Mouse (Mus musculus): Measurements from ENCODE around the gene Ptov1. TPM values are rescaled to one million over a fixed set of nuclear protein-coding genes. Genes with fewer than 3 reads are reported as not detected.

The Ptov1 gene
- 48.6 and 56.2 TPM in 2 replicates for polyA plus RNA-seq (2012; rRNA removed)

GRCm38 (mm10) chr7:44869697-44870528 lies at the start of gene Ptov1:
Gene Ptov1 (minus strand): TSS chr7:44869788.

DNA sequence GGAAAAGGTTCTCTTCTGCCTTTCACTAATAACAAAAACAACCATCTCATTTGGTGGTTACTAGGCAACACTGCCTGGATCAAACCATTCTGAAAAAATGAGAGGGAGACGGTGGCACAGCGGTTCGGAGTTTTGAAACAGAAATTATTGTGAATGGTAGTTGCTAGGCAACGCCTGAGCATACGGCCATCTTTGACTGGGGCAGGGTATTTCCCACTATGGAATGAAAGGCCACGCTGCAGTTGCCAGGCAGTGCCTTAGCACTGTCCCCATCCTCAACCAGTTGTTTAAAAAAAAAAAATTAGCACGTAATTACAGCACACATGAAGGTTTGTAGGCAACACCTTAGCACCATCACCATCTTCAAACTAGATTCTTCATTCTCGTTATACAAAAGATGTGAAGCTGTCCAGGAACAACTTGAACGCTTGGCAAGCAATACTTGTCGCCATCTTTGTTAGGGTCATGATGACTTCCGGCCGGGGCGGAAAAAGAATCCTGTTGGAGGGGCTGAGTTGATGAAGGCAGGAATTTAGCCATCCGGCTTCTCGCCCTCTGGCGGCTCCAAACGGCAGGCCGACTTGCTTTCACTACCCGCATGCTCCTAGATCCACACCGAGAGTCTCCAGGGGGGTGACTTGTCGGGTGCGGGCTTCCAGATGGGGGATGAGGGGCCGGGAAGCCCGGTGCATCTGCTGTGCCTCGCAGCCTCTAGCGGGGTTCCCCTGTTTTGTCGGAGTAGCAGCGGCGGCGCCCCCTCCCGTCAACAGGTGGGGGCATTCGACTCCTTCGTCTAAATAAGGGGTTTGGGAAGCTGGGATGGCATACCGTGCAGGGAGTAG lies 26.2 kb upstream of the Ptov1 start, which contains the start of gene Fuz:
Fuz (plus strand) TSS at position 487 of the 842 bp plus-strand sequence.

GRCm38 (mm10) chr7:44892276-44892921 lies 22.8 kb upstream of the Ptov1 start, which contains the start of gene Med25:
Gene Med25 (minus strand): TSS chr7:44892712.

DNA sequence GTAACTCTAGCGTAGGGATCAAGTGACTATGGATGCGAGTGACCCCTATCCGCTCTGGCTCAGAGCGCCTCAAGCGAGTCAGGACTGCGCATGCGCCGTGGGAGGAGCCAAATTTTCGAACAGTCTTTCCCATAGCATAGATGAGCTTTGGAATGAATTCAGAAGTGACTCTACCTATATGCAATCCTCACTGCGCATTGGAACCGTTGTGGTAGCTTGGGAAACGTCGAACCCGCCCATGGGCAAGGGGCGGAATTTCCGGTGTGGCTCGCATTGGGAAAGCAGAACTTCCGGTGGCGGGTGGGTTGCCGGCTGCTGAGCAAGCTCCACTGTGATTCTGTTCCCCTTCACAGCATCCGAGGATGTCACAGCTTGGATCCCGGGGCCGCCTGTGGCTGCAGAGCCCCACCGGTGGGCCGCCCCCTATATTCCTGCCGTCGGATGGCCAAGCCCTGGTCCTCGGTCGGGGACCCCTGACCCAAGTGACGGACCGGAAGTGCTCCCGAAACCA lies 12.5 kb downstream of the Ptov1 start, which contains the start of gene Pnkp:
Pnkp (plus strand) TSS at position 98 of the 511 bp plus-strand sequence.

GRCm38 (mm10) chr7:44848561-44849415 lies 20.8 kb downstream of the Ptov1 start, which contains the start of the genes Akt1s1 and Tbc1d17:
Gene Akt1s1 (plus strand): TSS chr7:44848991.
Gene Tbc1d17 (minus strand): TSS chr7:44849079.

DNA sequence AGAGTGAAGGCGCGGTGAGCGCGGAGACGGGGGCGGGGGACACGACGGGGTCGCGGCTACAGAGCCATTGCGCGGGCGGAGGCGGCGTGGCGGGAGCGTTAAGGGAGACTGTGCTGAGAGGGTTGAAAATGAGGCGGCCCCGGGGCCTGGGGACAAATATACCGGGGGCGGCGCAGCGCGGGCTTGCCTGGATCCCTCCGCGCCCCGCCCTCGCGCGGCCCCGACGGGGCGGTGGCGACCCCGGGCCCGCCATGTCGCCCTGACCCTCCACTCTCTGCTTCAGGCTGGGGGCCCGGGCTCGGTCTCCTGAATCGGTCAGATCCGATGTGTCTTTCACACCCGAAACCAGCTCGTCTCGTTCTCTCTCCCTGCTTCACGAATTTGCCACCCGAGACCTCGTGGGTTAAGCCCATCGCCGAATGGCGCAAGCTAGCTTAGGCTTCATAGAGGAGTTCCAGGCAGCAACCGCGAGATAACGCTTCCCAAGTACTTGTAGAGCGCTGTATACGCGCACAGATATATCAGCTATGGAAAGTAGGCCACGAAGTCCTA lies 53.0 kb downstream of the Ptov1 start, which contains the start of gene Atf5:
Atf5 (minus strand) TSS at position 189 of the 552 bp plus-strand sequence.

GRCm38 (mm10) chr7:44815721-44816469 lies 53.7 kb downstream of the Ptov1 start, which contains the start of the genes Nup62 and Il4i1:
Gene Nup62 (plus strand): TSS chr7:44816088.
Gene Il4i1 (plus strand): TSS chr7:44816387.

Other genes with a start within 250 kb of the Ptov1 start
- gene Myh14, start 198.9 kb downstream of the Ptov1 start, polyA plus RNA-seq (2012; rRNA removed), result 0.77 and 0.95 TPM in 2 replicates
- not detected in 2 replicates for gene Izumo2, start 161.0 kb downstream of the Ptov1 start, polyA plus RNA-seq (2012; rRNA removed)
- 18.9 and 21.4 TPM in 2 replicates for gene Vrk3, start 121.4 kb downstream of the Ptov1 start, polyA plus RNA-seq (2012; rRNA removed)
- gene Zfp473, start 118.7 kb downstream of the Ptov1 start, polyA plus RNA-seq (2012; rRNA removed), result 0.48 and 0.58 TPM in 2 replicates
- gene Nup62, start 53.7 kb downstream of the Ptov1 start, polyA plus RNA-seq (2012; rRNA removed), result 20.2 and 22.4 TPM in 2 replicates
- gene Il4i1, start 53.4 kb downstream of the Ptov1 start, polyA plus RNA-seq (2012; rRNA removed), result 0.38 TPM in 2 replicates
- 247 and 266 TPM in 2 replicates for gene Atf5, start 53.1 kb downstream of the Ptov1 start, polyA plus RNA-seq (2012; rRNA removed)
- gene Akt1s1, start 20.8 kb downstream of the Ptov1 start, polyA plus RNA-seq (2012; rRNA removed), result 35.6 and 37.3 TPM in 2 replicates
- 21.1 and 23.3 TPM in 2 replicates for gene Tbc1d17, start 20.7 kb downstream of the Ptov1 start, polyA plus RNA-seq (2012; rRNA removed)
- 18.0 and 24.6 TPM in 2 replicates for gene Pnkp, start 12.6 kb downstream of the Ptov1 start, polyA plus RNA-seq (2012; rRNA removed)
- 26.0 and 30.9 TPM in 2 replicates for gene Med25, start 22.9 kb upstream of the Ptov1 start, polyA plus RNA-seq (2012; rRNA removed)
- 6.4 and 7.8 TPM in 2 replicates for gene Fuz, start 26.3 kb upstream of the Ptov1 start, polyA plus RNA-seq (2012; rRNA removed)
- gene Ap2a1, start 59.7 kb upstream of the Ptov1 start, polyA plus RNA-seq (2012; rRNA removed), result 33.1 and 39.3 TPM in 2 replicates
- gene Tsks, start 73.4 kb upstream of the Ptov1 start, polyA plus RNA-seq (2012; rRNA removed), result 0.02 TPM in 1 of 2 replicates, not detected in the other
- gene Cpt1c, start 105.1 kb upstream of the Ptov1 start, polyA plus RNA-seq (2012; rRNA removed), result 2.3 and 2.6 TPM in 2 replicates
- gene Prmt1, start 116.8 kb upstream of the Ptov1 start, polyA plus RNA-seq (2012; rRNA removed), result 105 and 112 TPM in 2 replicates
- gene Irf3, start 127.9 kb upstream of the Ptov1 start, polyA plus RNA-seq (2012; rRNA removed), result 50.0 and 54.3 TPM in 2 replicates
- 9.0 and 9.5 TPM in 2 replicates for gene Bcl2l12, start 128.9 kb upstream of the Ptov1 start, polyA plus RNA-seq (2012; rRNA removed)
- gene Scaf1, start 146.6 kb upstream of the Ptov1 start, polyA plus RNA-seq (2012; rRNA removed), result 13.5 and 17.4 TPM in 2 replicates
- gene Rras, start 148.2 kb upstream of the Ptov1 start, polyA plus RNA-seq (2012; rRNA removed), result 41.8 and 53.8 TPM in 2 replicates
- 1.1 and 1.7 TPM in 2 replicates for gene Prr12, start 183.1 kb upstream of the Ptov1 start, polyA plus RNA-seq (2012; rRNA removed)
- gene Nosip, start 192.6 kb upstream of the Ptov1 start, polyA plus RNA-seq (2012; rRNA removed), result 24.0 and 24.4 TPM in 2 replicates
- gene Prrg2, start 192.9 kb upstream of the Ptov1 start, polyA plus RNA-seq (2012; rRNA removed), result 17.7 and 19.5 TPM in 2 replicates
- gene Rcn3, start 222.4 kb upstream of the Ptov1 start, polyA plus RNA-seq (2012; rRNA removed), result 18.6 and 20.0 TPM in 2 replicates
- gene Fcgrt, start 234.1 kb upstream of the Ptov1 start, polyA plus RNA-seq (2012; rRNA removed), result 64.9 and 71.1 TPM in 2 replicates

Measured in liver, embryonic 18 days (tissue).